Mouse (Mus musculus): Measurements from ENCODE around the gene Ercc6l2.
A peak's percentile ranks its signal among the peaks of the same experiment; 100 is the strongest.
"Not testable (repeated sequence)": the region's sequence is repeated elsewhere in the genome, so short reads cannot be mapped to it uniquely, and the experiment has no call there.

Ercc6l2 gene

DNA sequence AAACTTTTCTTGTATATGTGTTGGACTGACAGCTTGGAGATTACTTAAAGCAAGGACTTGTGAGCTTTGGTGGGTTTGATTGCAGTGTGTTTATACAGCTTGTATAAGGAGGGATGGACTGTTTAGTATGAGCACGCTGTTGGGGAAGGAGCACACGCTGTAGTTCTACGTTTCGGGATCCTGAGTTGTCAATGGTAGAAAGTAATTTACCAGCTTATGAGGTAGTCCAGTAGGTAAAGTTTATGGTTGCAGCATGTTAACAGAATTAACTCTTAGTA, 64.8 kb downstream of the Ercc6l2 start:
- DNase-seq (ENCODE audit: low read depth) = no peak

DNA sequence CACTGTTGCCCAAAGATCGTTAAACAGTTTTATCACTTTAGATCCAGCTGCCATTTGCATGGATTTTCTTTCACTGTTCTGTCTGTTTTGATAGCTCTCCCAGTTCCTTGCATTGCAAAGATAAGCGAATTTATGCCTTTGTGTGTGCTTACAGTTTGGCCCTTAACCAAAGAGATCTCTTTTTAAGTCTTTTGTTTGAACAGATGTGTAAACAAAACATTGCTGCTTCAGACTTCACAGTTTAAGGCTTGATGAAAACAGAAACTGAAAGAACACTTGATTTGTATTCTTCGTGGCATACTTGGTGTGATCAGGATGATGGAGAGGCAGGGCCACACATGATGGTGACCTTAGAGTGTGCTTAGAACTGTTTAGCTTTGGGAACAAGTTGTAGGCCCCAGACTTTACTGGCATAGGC, 70.5 kb downstream of the Ercc6l2 start:
- DNase-seq (ENCODE audit: low read depth) = no peak

DNA sequence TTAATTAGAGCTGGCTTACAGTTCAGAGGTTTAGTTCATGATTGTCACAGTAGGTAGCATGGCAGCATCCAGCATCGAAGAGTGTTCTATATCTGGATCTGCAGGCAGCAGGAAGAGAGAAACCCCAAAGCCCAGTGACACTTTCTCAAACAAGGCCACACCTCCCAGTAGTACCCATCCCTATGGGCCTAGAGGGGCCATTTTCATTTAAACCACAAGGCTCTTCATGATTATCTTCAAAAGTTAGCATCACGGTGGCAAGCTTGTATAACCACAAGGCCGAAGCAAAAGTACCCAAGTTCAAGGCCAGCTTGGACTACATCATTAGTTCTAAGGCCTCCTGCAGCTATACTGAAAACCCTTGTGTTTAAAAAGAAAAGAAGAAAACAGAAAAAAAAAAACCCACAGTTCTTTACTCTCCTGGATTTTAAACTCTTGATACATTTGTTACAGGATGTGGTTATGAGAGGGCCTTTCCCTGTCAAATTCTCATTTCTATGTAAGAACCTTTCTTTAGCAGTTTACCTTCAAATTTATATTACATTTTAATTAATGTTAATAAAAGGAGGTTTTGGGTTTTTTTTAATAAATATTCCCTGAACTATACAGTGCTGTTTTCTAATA, 71.5 kb downstream of the Ercc6l2 start:
- no peak for DNase-seq (ENCODE audit: low read depth)

DNA sequence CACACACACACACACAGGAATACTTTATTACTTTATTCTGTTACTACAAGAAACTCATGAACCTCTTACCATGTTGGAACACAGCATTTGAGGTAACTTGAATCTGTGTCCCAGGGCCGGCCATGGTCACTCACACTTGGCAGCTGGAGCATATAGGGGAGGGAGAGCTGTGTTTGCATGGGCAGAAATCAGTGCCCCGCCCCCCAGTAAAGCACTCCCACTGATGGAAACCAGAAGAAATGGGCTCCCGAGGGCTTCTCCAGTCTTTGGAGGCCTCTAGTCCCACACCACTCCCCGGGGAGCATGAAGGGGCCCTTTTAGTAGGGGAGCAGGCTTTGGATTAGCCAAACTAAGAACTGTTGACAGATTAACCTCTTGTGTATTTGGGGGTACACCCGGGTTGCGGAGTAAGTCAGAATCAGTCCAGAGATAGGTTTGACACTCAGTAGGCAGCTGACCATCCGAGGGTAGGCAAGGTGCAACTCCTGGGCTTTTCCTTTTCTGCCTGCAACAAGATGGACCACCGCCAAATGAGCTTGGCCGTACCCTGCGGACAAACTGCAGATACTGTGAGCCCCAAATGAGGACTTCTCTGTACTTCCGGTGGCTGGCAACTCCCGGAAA, 85.8 kb downstream of the Ercc6l2 start:
- DNase-seq (ENCODE audit: low read depth) = no peak

DNA sequence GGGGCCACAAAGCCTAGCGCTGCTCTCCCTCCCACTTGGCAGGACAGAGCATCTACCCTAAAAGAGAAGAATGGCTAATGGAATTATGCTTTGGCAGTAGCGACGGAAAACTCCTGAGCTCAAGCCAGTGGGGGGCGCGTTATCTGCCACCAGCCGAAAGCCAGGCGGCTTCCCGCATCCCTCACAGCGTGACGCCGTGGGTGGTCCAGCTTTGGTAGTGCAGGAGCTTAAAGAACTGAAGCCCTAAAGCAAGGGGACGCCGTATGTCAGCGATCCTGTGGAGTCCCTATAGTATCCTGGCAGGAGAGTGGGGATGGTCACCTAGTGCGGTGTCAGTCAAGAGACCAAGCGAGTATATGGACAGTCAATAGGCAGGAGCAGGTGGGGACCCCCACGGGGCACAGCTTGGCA, 86.3 kb downstream of the Ercc6l2 start:
- DNase-seq (ENCODE audit: low read depth) = no peak

DNA sequence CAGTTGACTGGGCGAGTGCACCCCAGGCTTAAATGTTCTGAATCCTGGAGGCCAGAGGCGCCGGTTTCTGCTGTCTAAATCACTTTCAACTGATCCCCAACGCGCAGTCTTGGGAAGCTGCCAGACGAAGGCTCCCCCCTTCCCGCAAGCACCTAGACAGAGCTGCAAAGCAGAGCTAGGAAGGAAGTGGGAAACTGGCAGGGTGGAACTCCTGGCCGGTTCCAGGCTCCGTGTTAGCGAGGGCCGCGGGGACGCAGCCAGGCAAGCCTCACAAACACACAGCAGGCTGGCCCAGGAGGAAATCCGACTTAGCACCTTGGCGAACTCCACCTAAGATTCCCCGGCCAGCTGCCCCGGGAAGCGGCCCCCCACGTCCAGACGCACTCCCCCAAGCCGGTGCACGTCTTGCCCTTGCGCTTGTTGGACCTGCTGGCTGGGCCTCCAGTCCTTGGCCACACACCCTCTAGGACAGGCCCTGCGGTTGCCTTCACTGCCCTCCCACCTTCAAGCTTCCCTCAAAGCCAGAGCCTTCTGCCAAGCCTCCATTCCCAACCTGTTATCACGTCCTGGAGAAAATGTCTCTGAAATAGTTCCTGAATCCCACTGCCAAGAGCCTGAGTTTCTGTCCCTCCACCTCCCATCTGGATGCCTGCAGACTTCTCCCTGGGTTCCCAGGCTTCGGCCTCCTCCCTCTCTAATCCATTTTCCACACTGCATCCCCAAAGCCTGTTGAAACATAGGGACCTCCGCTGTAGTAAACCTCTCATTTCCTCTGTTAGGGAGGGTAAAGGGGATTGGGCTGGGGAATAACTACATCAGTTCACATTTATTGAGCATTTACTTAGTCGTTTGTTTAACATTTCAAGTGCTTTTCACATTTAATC, 86.9 kb downstream of the Ercc6l2 start:
- no peak for DNase-seq (ENCODE audit: low read depth)

DNA sequence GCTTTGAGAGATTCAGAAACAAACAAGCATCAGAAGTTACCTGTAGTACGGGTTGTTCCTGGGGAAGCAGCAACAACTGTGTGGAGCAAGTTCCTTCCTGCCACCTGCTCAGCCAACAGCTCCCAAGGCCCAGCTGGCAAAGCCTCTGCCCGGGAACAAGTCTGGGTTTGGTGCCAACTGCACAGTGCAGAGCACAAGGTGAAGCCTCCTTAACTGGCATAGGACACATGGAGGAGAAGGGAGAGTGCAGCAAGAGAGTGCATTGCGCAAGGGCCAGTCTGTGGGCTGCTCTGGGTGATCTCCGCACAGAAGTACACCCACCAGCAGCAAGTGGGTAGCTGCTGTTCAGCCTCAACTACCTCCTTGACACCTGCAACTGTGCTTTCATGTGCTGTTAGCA, 91.5 kb downstream of the Ercc6l2 start:
- DNase-seq (ENCODE audit: low read depth) = no peak

DNA sequence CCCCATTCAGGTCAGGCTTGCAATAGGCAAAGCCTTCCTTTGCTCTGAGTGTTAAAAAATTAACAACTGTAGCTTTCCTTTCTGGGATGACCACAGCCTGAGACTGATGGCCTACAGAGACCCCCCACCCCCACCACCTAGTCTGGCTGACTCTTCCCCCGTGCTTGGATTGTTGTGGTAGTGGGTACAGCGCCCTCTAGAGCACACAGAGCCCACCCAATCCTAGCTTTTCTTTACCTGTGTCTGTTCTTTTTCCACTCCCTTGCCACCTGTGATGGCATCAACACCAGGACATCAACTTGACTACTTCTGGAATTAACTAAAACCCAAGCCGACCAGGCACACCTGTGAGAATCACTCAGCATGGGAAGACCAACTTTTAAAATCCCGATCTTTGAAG, 92.4 kb downstream of the Ercc6l2 start:
- DNase-seq (ENCODE audit: low read depth) = no peak

DNA sequence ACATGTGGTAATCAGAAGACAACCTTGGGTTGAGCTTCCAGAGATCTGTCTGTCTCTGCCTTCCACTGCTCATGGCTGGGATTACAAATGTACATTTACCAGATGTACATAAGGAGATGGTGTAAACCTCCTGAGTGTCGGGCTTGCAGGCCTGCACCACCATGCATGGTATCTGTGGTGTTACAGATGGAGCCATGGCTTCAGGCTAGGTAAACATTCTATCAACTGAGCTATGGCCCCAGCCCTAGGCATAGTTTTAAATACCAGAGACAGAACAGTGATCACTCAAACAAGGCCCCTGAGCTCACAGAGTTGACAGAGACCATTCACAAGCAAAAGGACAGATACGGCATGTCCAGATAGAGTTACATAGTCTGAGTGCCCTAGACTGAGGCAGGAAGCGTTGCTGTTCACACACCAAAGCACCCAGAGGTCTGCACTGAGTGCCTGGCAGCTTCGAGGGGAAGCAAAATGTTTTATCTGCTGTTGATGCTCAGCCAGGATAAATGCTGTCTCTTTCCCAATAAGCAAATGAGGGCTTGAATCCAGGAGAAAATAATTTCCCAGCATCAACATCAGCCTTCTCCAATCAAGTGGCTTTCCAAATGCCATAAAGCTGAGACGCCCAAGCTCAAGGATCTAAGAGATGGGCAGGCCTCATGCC, 95.2 kb downstream of the Ercc6l2 start:
- DNase-seq (ENCODE audit: low read depth) = no peak

DNA sequence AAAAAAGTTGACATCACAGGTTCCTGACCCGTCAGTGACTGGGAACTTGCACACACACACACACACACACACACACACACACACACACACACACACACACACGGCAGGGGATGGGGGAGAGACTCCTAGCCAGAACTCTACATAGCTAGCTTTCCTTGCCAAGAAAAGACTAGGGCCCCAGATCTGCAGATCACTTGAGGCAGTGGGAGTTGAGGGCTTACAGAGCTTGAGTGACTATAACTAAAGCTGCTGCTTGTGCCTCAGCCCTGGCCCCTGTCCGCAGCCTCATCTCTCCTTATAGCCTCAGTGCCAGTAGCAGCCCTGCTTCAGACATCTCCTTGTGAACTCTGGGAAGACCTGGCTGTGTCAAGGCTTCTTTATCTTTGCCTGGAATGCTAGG, 96.6 kb downstream of the Ercc6l2 start:
- DNase-seq (ENCODE audit: low read depth) = no peak

DNA sequence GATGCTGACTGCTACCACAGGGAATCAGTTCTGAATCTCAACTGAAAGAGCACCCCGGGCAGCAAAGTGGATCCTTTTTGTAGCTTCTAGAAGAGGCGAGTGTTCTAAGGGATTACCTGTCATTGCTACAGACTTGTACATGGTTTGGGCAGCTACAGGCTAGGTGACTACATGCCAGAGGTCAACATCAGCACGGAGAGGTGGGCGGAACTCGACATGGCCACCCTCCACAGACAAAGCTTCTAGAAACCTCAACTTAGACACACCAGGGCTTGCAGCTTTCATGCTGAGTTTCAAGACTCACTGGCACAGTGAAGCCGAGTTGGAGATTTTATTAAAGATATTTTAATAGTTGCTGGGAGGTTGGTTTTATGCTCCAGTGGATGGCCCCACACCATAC, 98.1 kb downstream of the Ercc6l2 start:
- no peak for DNase-seq (ENCODE audit: low read depth)

DNA sequence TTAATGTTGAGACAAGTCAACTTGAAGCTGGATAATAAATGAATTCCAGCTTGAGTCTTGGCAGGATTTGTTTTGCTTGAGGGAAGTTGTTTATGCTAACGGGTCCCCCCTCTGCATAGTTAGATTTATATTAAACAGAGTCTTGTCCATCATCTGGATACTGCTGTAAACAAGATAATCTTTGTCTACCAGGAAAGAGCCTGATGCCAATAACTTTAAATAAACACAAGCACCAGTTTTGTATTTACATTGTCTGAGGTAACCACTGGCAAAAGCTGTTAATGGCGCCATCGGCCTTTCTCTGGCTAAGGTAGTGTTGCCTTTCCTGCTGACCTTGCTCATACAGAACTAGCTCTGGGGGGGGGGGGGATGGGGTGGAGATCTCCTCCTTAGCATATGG, 100.1 kb downstream of the Ercc6l2 start:
- DNase-seq (ENCODE audit: low read depth) = no peak

DNA sequence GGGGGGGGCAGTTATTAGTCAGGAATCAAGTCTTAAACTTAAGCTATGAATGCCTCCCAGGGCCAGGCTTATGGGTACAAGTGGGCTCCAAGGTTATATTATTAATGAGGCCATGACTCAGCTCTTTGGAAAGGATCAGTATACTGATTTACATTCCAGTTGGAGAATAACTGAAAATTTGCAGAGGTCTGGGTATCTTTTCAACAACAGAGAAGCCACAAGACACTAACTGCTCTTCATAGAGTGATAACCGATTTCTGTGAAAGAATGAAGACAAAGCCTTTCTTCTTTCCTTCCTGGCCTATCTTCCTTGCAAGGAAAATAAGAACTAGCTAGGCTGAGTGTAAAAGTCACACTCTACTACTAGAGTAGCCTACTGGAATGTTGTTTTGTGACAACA, 100.6 kb downstream of the Ercc6l2 start:
- DNase-seq (ENCODE audit: low read depth) = no peak

DNA sequence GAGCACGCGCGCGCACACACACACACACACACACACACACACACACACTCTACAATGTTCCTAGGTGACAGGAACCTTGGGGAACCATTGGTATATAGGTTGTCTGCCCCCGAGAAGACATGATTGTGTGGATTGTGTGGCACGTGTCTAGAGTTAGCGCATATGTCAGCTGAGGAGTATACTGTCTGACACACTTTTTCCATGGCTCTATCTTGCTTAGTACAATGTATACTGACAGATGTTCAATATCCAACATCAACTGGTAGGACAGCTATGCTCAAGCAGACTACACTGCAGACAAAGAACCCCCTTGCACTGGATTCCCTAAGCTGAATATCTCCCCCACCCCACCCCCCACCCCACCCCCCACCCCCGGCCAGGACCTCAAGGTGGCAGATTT, 101.5 kb downstream of the Ercc6l2 start:
- no peak for DNase-seq (ENCODE audit: low read depth)

DNA sequence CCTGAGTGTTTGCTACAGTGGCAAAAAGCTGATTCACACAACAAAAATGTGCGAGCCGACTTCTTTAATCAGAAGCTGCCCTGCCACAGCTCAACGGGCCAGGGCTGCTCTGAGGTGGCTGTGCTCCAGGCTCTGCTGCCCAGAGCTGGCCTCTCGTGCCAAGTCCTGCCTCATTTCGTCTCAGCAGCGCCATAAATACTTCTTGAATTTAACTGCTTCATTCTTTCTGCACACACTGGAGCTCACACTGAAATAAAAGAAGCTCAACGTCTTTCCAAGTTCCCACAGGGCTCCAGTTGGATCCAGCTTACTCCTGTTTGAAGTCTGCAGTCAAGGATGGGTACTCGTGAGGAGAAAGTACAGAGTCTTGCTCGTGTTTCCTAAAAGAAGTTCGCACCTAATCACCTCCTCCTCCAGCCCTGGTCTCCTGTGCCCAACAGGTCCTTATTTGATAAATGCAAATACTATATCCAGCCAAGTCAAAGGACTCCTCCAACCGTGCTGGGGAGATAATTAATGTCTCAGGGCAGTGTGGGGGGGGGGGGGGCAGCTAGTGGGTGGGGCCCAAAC, 102.2 kb downstream of the Ercc6l2 start:
- peak; percentile 94 for DNase-seq (ENCODE audit: low read depth)

DNA sequence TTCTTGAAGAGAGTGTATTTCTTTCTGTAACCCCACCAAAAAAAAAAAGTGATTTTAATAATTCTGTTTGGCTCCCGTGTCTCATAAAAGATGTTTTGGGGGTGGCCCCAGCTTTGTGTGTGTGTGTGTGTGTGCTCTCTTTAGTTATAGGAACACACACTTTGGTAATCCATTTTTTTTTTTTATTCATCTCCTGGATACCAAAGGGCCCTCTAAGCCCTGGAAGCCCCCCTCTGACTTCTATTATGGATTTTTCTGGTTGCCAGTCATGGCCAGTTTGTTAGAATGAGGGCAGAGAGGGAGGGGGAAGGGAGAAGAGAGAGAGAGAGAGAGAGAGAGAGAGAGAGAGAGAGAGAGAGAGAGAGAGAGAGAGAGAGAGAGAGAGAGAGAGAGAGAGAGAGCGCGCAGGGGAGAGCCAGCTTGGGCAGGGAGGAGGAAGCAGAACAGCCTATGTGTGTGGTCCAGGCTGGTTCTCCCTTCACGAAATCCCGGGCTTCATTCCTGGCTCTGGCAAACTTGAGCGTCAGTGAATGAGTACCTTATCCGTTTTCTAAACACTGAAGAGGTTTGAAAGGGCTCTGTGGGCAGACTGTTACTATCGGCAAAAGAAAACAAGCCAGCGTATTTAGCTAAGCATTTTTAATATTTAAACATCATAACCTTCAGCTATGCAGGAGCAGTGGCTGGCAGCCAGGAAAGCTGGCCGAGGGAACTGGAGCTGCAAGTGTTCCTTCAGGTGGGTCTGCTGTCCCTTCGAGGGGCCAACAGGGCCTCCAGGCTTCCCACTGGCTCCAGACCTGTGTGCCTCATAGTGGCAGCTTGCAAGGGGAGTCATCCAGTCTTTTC, 103.0 kb downstream of the Ercc6l2 start:
- DNase-seq (ENCODE audit: low read depth) = peak; percentile 62

DNA sequence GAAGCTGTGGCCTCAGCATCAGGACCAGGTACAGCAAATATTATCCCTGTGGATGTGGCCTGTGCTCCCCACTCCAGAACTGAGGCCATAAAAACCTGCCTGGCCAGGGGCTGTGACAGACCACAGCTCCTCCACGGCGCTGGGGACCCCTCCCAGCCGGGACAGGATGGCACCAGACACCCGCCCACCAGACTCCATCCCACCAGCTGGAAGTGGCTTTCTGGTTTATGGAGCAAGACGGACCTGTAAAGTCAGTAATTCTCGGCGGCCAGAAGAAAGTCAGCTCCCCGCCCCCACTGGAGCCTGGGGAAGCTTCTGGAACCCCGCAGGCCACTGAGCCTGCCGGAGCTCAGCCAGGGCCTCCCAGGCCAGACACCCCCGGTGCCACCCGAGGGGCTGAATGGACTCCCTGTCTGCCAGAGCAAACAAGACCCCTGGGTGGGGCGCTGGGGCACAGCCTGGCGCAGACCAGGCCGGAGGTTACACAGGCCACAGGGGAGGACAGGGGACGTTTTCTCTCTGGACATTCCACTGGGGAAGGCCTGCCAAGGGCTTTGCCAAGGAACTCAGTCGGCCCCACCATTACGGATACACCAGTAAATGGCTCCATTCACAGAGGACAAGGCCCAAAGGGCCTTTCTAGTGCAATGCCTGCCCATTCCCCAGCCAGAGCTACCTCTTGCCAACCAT, 103.8 kb downstream of the Ercc6l2 start:
- no peak for DNase-seq (ENCODE audit: low read depth)

DNA sequence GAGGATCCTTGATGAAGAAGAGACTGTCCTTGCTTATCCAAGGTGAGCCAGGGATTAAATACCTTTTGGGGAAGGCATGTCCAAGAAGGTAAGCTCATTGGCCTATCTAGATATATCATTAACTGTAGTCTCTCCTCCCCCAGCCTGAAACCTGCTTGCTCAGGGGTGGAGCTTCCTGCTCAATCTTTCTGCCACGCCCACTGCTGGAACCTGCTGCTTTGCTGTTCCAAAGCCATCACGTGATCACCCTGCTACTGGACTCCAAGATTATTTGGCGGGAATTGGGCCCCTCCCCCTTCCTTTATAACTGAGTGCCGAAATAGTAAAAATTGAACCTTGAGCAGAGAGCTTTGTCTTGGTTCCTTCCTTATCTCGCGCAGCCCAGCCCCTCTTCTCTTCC, 109.0 kb downstream of the Ercc6l2 start:
- DNase-seq (ENCODE audit: low read depth) = not testable (repeated sequence)

DNA sequence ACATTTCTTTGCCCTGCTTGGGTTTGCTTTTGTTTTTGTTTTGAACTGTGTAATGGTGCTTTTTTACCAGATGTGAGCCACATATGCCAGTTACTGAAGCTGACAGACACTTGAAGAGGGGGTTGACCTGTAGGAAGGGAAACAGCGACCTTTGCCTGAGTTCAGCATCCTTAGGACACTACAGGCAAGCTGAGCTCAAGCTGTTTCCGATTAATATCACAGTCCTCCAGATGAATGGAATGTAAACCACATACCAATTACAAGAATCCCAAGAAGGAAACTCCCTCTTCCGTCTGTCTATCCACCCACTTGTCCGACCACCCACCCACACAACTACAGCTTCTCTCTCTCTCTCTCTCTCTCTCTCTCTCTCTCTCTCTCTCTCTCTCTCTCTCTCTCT, 112.3 kb downstream of the Ercc6l2 start:
- no peak for DNase-seq (ENCODE audit: low read depth)

DNA sequence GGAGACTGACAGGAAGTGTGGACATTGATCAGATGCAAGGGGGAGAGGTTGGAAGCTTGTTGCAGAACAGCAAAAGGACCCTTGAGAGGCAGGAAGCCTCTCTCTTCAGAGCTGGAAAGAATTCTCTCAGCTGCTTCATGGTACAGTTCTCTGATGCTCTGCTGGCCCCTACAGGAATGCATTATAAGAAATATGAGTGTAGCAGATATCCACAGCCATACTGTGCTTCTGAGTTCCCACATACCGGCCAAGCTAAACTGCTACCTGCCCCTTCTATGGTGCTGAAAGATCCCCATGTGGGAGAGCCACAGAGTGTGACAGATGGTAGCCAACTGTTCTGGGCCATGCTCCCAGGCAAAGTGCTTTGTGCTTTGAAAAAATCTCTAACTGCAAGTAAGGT, 114.3 kb downstream of the Ercc6l2 start:
- no peak for DNase-seq (ENCODE audit: low read depth)

DNA sequence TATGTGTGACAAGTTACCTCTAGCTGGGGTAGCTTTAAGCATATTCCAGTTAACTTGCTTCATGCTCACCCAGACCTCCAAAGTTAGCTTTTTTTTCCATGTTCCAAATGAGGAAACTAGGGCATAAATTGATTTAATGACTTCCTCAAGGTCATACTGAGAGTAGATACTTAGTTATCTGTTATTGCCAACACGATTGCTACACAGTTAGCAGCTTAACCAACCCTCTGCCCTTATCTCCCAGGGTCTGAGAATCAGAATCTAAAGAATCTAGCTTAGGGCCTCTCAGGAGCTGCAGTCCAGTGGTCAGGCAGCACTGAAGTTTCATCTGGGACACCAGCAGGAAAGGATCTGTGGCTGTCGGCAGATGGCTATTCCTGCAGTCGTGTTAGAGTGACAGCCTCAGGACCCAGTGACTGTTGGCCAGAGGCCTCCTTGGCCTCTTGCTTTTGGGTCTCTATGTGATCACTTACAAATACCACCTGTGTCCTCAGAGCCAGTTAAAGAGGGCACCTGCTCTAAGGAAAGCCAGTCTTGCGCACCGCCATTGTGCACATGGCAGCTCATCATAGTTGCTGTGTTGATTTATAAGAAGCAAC, 115.0 kb downstream of the Ercc6l2 start:
- no peak for DNase-seq (ENCODE audit: low read depth)

All from fibroblast of lung, adult 2 months (primary cell).